Mouse (Mus musculus) thymus, adult 2 months (tissue): ENCODE results near the gene Ccnc.

Source experiments
- CTCF ChIP-seq: fragments of 200-500 bp; IDR thresholded peaks from 2 replicates; pipeline ENCODE4 v1.5.1; 2012; ENCODE audit warnings: mild to moderate bottlenecking, control low read depth, low read length, moderate library complexity, borderline replicate concordance; ENCODE audit not compliant: control insufficient read depth, poor library complexity, insufficient read depth; ENCODE audit errors: extremely low read depth
- POLR2A ChIP-seq: fragments of 200-500 bp; IDR thresholded peaks from 2 replicates; pipeline ENCODE4 v1.6.1; 2012; ENCODE audit warnings: mild to moderate bottlenecking, low read length, control low read depth, moderate library complexity; ENCODE audit not compliant: control insufficient read depth, poor library complexity, insufficient read depth; ENCODE audit errors: extremely low read depth

DNA sequence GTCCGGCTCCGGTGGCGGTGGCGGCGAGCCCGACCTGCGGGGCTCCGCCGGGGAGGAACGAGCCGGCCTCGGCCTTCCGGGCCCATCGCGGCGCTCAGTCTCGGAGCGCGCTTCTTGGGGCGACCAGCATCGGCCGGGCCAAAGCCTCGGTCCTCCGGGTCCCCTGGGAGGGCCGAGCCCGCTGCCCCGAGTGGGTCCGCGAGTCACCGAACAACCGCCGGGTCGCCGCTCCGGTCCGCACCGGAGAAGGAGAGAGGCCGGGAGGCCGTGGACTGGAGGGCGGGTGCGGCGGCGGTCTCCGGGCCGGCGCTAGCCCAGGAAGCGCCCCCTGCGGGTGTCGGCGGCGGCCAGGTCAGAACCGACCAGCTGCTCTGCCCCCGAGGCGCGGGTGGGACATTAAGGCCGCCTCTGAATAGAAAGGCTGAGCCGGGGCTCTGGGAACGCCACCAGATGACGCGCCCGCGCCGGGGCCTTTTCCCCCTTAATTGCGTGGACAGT is 38.7 kb upstream of the Ccnc start:
- no peak for TF ChIP-seq POLR2A
- TF ChIP-seq CTCF = no peak
